Mouse (Mus musculus) ovary, adult 18-20 months (tissue): ENCODE data around the gene Mb21d2.

Experiments
- DNase-seq: peaks from one replicate; pipeline ENCODE4 v3.0.0; 2022; ENCODE audit warnings: low spot score, mixed read lengths

Gene Mb21d2

DNA sequence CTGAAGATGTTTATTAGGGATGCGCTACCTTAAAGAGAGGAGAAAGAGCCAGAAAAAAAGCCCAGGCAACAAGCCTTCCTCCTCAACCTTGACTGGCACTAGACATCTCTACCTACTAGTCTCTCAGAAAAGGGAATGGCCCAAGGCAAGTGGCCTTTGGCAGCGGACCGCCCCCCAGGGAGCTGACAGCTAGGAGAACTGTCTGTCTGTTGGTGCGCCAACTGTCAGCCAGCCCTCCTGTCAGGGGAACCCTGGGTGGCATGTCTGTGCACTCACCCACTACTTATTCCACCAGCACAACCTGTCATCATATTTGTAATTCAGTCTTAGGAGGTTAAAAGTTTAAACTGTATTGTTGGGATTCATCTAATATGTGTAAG lies 30.3 kb downstream of the Mb21d2 start:
- DNase-seq, result no peak

DNA sequence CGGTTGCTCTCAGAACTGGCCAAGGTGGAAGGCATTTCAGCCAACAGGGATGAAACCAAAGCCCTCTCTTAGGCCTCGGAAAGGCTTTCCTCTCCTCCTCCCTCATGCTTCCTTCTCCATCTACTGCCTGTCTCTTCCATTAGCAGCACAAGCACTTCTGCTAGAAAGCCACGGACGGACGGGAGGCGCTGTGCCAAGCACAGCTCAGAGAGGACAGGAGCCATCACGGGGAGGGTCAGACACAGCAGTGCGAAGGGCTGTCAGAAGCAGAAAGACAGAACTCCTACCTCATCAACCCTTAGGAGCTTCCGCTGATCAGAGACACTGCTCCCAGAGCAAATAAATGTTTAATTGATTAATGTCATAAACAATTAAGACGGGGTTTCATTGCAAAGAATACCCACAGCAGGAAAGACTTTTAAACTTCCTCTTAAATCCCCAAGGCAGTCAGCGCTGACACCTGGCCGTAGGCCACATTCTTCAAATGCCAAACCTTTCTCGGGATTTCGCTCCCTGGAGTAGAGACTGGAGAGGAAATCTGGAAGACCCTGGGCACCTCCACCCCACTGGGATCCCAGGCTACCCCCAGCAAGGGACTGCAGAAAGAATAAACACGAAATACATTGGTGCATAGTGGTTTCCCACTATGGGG lies 30.8 kb downstream of the Mb21d2 start:
- DNase-seq, result no peak

DNA sequence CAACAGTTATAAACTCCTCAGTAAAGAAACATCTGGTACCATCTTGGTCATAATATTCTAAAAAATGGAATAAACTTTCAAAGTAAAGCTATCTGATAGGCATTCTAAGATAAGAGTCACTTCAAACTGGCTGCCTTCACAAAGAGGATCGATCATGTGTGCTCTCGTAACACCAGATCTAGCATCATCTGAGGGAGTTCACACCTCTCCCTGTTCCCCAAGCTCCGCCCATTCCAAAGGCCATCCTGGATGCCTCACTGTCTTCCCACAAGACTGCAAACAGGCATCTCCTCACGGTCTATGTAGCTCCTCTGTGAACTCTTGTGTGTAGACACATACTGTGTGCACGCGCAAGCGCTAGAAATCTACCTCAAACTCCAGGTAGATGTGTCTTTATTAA lies 32.9 kb downstream of the Mb21d2 start:
- no peak for DNase-seq

- DNase-seq, result no peak
Measured at GRCm38 (mm10) chr16:28894872-28895271, 34.6 kb downstream of the Mb21d2 start.

- DNase-seq, result no peak
Measured at GRCm38 (mm10) chr16:28893266-28893665, 36.2 kb downstream of the Mb21d2 start.

- DNase-seq, result no peak
Measured at GRCm38 (mm10) chr16:28886201-28886745, 43.2 kb downstream of the Mb21d2 start.

- no peak for DNase-seq
Measured at GRCm38 (mm10) chr16:28885474-28885873, 44.0 kb downstream of the Mb21d2 start.

DNA sequence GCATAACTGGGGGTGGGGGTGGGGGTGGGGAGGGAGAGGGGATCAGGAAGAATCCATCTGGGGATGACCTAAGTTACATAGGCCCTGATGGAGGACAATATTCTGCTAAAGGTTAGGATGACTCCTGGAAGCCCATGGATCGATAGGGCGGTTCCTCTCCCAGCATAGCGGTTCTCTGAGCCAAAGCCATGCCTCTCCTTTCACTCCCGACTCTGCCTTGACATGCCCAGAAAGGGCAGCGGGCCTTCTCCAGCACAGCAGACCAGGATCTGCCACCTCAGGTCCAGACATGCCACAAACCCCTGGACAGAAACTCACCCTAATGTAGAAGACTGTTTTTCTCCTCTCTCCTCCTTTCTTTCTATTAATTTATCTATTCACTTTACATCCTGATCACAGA lies 44.8 kb downstream of the Mb21d2 start:
- no peak for DNase-seq

DNA sequence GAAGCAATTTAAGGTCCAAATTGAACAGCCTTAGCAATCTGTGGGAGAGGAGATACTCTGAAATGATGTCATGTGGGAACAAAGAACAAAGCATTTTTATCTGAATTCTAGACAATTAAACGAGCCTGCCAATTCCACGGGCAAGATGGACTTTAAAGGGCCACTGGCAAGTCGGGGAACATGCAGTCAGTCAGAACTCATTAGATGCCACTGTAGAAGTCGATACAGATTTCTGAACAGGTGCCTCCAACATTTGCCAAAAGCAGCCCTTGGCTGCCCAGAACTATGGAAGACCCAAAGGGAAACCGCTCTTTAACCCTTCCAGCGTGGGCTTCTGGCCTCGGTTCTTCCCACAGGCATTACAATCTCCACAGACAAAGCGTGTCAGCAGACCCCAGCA lies 45.8 kb downstream of the Mb21d2 start:
- no peak for DNase-seq

GRCm38 (mm10) chr16:28882687-28883428 lies 46.6 kb downstream of the Mb21d2 start:
- no peak for DNase-seq

- no peak for DNase-seq
Measured at GRCm38 (mm10) chr16:28881787-28882186, 47.7 kb downstream of the Mb21d2 start.

DNA sequence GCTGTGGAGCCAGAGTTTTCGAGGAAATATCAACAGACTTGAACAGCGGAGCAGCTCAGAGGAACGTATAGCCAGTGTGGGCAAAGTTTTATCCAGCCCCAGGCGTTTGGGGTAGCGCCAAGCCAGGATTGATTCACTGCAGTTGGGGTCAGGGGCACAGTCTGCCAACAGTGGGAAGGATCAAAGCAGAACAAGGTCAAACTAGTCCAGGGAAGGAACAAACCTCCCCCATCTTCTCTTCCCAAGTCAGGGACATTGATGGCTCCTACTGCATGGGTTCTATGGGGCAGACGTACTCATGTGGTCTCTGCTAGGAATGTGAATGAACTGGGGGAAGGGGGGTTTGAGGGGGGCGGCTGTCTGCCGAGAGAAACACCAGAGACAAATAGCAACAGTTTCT lies 48.7 kb downstream of the Mb21d2 start:
- peak; percentile 65 for DNase-seq

DNA sequence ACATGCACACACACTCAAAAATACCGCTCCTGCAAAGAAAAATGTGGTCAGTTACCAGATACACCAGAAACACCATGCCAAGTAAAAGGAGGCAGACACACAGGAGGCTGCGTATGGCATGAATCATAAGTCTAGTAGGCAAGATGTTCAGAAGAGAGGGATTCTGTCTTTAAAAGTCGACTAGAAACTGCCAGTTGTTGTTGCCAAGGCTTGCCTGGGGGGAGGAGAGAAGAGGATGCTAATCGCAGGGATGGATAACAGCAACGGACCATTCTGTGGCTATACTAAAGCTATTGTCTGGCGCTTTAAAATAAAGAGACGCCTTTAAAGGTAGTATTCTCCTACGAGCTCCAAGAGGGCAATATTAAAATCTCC lies 49.2 kb downstream of the Mb21d2 start:
- no peak for DNase-seq

- DNase-seq, result no peak
Measured at GRCm38 (mm10) chr16:28879636-28880306, 49.7 kb downstream of the Mb21d2 start.

DNA sequence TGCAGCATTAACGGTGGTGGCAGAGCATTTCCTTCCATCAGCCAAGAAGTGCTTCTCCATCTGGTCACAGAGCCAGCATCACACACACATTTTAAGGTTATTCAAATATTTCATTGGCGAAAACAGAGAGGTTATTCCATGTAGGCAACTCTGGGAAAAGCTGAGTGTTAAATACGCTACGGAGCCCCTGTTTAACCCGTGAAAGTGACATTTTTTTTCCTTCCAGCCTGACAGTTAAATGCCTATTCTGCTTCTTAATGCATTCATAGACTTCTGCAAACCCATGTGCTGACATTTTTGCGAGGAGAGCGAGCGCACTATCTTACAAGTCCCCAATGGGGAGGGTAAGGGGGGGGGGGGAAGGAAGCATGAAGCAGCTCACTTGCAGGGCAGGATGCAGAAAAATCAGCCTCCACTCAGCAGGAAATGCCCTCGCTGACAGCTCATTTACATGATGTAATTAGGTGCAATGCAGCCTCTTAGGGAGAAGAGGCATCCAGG lies 52.3 kb downstream of the Mb21d2 start:
- DNase-seq, result no peak

- no peak for DNase-seq
Measured at GRCm38 (mm10) chr16:28873404-28873895, 56.0 kb downstream of the Mb21d2 start.

DNA sequence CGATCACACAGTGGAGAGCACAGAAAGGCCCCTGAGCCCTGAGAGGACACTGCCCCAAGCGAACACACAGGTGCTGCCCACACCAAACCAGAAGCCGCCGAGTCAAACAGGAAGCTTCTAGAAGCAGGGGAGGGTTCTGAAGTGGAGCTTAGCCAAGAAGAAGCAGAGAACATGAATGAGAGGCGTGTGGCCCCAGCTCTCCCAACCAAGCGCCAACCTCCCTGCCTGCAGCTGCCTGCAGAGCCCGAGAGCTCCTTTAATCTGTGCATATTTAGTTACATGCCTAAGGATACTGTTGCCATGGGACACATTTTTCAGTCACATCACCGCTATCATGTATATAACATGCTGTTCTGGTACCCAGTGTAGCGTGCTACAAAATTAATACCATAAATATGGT lies 58.6 kb downstream of the Mb21d2 start:
- DNase-seq, result no peak

- DNase-seq, result no peak
Measured at GRCm38 (mm10) chr16:28870456-28870855, 59.0 kb downstream of the Mb21d2 start.

DNA sequence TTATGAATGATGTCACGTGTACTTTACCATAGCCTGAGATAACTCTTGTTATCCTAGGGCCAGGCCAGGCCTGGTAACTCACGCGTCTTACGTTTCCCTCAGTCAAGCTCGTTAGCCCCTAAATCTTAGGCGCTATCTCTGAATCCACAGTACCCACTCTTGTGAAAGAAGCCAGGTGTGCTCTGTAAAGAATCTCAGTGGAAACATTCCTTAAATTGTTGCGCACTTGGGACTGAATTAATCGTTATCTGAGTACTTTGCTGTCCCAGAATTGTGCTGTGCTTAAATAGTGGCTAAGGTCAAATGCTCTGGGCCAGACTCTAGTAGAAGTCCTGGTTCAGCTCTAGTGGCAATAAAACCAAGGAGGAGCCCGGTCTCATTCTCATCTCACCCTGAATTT lies 60.6 kb downstream of the Mb21d2 start:
- DNase-seq, result no peak

DNA sequence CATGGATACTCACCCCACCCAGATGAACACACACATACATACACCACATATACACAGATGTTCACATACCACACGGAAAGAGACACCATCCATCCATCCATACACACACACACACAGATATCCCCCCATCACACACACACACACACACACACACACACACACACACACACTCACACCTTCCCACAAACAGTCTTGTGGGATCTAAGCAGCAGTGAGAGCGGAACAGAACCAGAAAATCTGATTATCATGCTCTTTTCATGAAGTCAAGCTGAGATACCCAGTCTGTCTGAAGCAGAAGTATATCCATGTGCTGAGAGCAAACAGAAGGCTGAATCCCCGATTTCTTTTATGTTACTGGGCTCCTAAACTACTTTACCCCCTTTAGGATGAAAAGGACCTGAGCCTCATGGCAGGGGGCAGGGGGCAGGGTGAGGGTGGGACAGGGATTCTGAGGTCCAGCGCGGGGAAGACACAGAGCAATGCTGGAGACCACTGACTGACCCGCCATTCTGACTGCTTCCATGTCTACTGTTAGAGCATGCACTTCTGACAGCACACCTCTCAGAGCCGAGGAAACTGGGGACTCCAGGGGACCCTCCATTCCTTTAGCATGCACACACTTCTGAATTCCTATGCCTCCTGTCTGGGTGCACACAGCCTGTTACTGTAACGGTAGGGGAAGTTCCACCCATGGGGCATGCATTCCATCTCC lies 62.7 kb downstream of the Mb21d2 start:
- DNase-seq, result no peak

DNA sequence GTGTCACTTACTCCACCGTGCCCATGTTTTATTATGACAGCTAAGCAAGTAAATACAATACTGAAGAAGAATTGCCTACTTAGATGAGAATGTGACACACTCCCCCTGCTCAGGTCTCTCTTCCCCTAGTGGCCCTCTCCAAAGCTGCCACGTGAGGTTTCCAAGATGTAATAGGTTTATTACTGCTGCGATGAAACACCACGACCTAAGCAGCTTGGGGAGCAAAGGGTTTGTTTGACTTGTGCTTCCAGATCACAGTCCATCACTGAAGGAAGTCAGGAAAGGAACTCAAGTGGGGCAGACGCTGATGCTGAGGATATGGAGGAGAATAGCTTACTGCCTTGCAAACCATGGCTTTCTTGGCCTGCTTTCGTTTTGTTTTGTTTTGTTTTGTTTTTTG lies 65.9 kb downstream of the Mb21d2 start:
- DNase-seq, result no peak

- DNase-seq, result no peak
Measured at GRCm38 (mm10) chr16:28862093-28862492, 67.4 kb downstream of the Mb21d2 start.
